Mouse (Mus musculus): ENCODE measurements around the gene Acr.

Acr gene

DNA sequence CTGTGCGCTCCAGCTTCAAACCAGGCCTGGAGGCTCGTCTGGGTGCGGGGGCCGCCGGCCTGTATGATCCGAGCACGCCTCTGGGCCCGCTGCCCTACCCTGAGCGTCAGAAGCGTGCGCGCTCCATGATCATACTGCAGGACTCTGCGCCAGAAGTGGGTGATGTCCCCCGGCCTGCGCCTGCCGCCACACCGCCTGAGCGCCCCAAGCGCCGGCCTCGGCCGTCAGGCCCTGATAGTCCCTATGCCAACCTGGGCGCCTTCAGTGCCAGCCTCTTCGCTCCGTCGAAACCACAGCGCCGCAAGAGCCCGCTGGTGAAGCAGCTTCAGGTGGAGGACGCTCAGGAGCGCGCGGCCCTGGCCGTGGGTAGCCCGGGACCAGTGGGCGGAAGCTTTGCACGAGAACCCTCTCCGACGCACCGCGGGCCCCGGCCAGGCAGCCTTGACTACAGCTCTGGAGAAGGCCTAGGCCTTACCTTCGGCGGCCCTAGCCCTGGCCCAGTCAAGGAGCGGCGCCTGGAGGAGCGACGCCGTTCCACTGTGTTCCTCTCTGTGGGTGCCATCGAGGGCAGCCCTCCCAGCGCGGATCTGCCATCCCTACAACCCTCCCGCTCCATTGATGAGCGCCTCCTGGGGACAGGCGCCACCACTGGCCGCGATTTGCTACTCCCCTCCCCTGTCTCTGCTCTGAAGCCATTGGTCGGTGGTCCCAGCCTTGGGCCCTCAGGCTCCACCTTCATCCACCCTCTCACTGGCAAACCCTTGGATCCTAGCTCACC, 20.1 kb upstream of the Acr start:
- DNase-seq (ENCODE audit: low spot score in 2 of 2), result no peak

- no peak for DNase-seq (ENCODE audit: low spot score in 2 of 2)
Observed at GRCm38 (mm10) chr15:89548837-89549236, 19.3 kb upstream of the Acr start.

DNA sequence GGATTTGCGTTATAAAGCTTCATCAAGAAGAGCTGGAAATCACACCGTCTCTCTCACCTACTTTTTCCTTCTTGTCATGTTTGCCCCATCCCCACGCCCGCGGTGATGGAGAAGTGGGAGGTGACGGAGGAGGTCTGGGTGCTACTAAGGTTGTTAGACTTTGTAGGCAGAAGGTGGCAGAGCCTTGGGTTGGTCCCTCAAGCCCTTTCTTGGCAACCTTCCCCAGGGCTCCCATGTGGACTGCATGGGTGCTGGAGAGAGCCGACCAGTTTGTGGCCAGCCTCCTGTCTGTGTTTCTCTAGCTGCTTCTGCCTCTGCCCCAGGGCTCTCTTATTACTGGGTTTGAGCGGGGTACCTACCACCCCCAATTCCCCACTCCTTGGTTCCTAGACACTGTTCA, 17.6 kb upstream of the Acr start:
- DNase-seq (ENCODE audit: low spot score in 2 of 2), result no peak

DNA sequence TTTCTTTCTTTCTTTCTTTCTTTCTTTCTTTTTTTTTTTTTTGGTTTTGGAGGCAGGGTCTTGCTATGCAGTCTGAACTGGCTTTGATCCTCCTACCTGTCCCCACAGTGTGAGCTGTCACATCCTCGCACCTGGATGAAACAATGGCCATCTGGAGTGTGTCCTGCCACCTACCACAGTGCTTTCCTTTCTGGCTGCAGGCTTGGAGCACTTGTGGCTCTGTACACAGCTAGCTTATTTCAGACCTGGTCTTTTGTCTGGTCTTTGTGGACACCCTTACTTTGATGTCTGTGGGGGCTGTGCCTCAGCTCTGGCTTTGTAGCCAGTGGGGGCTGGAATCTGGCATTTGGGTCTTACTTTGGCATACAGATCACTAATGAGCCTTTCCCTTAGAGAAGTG, 16.4 kb upstream of the Acr start:
- DNase-seq (ENCODE audit: low spot score in 2 of 2), result no peak

GRCm38 (mm10) chr15:89555591-89555990, 12.5 kb upstream of the Acr start:
- DNase-seq (ENCODE audit: low spot score in 2 of 2), result no peak

- DNase-seq (ENCODE audit: low spot score in 2 of 2), result peak in 1 of 2 experiments; percentile 50
Observed at GRCm38 (mm10) chr15:89556401-89557178, 11.5 kb upstream of the Acr start.

GRCm38 (mm10) chr15:89557179-89557995, 10.7 kb upstream of the Acr start:
- DNase-seq (ENCODE audit: low spot score in 2 of 2), result peak in 1 of 2 experiments; percentile 53

DNA sequence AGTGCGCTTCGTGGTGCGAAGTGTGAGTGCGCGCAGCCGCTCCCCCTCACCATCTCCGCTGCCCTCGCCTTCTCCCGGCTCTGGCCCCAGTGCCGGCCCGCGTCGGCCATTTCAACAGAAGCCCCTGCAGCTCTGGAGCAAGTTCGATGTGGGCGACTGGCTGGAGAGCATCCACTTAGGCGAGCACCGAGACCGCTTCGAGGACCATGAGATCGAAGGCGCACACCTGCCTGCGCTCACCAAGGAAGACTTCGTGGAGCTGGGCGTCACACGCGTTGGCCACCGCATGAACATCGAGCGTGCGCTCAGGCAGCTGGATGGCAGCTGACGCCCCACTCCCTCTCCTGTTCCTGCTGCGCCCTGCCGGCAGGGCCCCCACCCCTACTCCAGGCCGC, 10.1 kb upstream of the Acr start:
- DNase-seq (ENCODE audit: low spot score in 2 of 2), result no peak

GRCm38 (mm10) chr15:89559202-89559731, 8.9 kb upstream of the Acr start:
- DNase-seq (ENCODE audit: low spot score in 2 of 2), result no peak

GRCm38 (mm10) chr15:89572147-89572546, 4.0 kb downstream of the Acr start:
- no peak for DNase-seq (ENCODE audit: low spot score in 2 of 2)

- DNase-seq (ENCODE audit: low spot score in 2 of 2), result no peak
Observed at GRCm38 (mm10) chr15:89582494-89582893, 14.4 kb downstream of the Acr start.

DNA sequence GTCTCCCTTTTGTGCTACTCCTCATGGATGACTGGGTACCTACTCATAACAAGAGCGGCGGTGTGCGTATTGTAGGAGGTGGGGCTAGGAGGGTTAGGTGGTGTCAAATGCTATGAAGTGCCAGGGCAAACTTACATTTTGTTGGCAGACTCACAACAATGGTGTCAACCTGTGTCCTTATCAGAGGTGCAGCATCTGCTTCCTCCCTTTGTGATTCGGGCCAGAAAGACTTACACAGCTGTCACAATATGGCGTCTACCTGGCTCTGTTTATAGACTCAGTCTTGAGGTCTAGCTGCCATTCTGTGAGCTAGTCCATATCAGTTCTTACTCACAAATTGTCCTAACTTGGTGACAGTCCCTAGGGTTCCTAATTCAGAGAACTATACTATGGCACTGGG, 17.0 kb downstream of the Acr start:
- no peak for DNase-seq (ENCODE audit: low spot score in 2 of 2)

GRCm38 (mm10) chr15:89585631-89586030, 17.5 kb downstream of the Acr start:
- no peak for DNase-seq (ENCODE audit: low spot score in 2 of 2)

GRCm38 (mm10) chr15:89589146-89589545, 21.0 kb downstream of the Acr start:
- DNase-seq (ENCODE audit: low spot score in 2 of 2), result no peak

DNA sequence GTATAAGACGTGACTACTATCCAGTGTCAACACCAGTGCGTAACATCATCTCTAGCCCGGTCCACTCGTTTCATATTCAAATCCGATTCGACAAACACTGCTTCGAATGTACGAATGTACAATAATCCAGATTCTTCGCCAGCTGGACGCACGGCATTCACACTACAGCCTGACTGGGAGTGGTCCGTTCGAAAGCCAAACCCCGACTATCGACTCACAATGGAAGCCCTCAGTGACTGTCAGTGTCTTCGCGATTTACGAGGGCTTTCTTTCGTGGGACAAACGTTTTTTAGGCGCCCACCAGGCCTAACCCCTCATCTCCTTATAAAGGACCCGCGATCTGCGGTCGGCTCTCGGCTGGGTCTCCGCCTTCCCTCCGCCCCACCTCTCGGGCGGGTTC, 23.2 kb downstream of the Acr start:
- no peak for DNase-seq (ENCODE audit: low spot score in 2 of 2)

DNA sequence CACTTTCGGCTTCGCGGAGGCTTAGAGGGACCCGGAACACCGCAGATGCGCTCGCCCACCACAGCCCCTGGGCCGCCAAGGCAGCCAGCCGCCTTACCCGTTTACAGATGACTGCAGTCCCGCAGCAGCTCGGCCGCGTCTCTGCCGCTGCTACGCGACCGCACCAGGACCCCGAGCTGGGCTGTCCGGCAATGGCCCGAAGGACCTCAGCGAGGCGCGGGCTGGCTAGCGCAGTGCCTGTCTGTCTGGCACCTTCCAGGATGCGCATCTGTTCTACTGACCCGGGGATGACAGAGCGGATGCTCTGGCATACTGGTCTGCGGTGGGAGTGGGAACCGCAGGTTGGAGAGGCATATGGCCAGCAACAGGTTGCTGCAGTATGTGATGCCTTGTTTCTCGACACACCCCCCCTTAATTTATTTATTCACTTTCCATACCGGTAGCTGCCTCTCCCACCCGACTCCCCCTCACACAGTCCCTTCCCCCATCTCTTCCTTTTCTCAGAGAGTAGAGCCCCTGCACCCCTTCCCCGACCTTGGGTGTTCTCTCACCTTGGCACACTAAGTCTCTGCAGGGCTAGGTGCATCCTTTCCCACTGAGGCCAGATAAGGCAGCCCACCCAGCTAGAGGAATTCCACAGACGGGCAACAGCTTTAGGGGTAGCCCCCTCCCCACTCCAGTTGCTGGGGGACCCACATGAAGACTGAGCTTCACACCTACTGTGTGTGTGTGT, 23.8 kb downstream of the Acr start, which contains the start of gene Rabl2:
Rabl2 (minus strand) TSS at position 201 of the 733 bp plus-strand sequence.
- peak; percentile 80 to 85 for DNase-seq (ENCODE audit: low spot score in 2 of 2)

- no peak for DNase-seq (ENCODE audit: low spot score in 2 of 2)
Observed at GRCm38 (mm10) chr15:89592548-89592947, 24.4 kb downstream of the Acr start.

DNA sequence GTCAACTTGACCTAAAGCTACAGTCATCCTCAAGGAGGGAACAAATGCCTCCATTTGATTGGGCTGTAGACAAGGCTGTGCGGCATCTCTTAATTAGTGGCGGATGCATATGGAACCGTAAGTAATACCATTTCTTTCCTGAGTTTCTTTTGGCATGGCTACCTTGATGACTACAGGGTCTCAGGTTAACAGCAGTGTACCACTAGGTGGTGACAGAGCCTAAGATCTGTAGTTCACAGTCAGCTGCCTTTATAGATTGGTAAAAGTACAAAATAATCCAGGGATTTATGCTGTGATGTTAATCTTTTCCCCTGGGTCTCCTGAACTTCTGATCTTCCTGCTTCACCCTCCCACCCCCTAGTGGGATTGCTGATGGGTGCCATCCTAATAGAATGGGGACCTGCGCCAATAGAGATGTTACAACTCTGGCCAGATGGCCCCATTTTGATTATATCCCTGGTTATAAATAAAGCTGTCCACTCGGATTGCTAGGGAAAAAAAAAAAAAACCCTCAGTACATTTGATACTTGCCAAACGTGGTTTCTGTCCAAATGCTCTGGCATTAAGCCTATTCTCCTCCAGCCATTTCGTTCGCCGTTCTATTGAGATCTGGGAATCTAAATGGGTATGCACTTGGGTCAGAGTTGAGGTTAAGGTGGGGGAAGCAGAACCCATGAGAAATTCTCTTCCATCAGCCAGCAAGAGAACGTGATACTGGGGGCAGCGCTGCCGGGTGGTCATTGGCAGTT, 37.9 kb downstream of the Acr start:
- no peak for DNase-seq (ENCODE audit: low spot score in 2 of 2)

GRCm38 (mm10) chr15:89607480-89607879, 39.4 kb downstream of the Acr start:
- no peak for DNase-seq (ENCODE audit: low spot score in 2 of 2)

GRCm38 (mm10) chr15:89607888-89608287, 39.8 kb downstream of the Acr start:
- no peak for DNase-seq (ENCODE audit: low spot score in 2 of 2)
